Mouse (Mus musculus): Measurements from ENCODE around the gene Fyco1.

The Fyco1 gene

DNA sequence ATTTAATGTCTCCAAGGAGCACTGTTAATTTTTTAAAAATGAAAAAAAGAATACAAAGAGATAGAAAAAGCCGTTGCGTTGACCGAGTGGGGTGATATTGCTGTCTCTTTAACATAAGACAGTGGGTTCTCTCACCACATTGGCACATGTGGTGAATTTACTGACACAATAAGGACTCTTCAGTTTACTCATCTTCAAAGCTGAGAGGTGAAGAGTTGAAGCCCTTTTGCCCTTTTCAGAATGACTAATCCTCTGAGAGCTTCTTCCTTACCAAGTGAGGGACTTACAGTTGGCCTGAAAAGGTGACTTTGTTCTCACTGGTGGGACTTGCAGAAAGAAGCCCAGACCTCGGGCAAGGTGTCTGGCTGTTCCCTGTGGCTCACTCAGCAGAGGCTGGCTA is 110.9 kb downstream of the Fyco1 start:
- DNase-seq (ENCODE audit: low spot score in 2 of 2): no peak

Data from right cerebral cortex, postnatal 36 days (tissue).